Mouse (Mus musculus) heart, postnatal 4 days (tissue): ENCODE data around the gene Scml4. TPM values are rescaled to one million over a fixed set of nuclear protein-coding genes. Genes with fewer than 3 reads are reported as not detected.

Source experiments
- DNase-seq: peaks from one replicate; pipeline ENCODE4 v3.0.0; 2021
- total RNA-seq, 2 experiments: library from RNA; stranded (reverse); gene quantifications; 2 replicates each; pipeline ENCODE4 v1.2.3; 2021

Gene Scml4
- total RNA-seq, 2 experiments from 2014 or later = 4.2 to 4.9 TPM

DNA sequence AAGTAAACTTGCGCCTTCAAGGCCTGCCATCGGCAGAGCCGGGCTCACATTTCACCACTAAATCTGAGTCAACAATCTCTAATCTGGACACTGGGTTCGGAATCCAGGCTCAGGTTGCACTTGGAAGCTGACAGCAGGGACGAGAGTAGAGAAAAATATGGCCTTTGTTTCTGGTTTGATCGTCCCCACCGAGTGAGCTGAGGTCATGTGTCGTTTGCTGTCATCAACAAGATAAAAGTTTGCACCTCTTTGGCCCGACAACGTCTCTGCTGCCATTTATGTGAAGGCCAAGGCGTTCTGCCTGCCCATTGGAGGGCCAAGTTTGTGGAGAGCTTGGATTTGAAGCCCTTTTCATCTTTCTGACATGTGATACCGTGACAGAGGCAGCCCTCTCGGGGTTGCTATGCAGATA, 135.3 kb downstream of the Scml4 start:
- DNase-seq = no peak

DNA sequence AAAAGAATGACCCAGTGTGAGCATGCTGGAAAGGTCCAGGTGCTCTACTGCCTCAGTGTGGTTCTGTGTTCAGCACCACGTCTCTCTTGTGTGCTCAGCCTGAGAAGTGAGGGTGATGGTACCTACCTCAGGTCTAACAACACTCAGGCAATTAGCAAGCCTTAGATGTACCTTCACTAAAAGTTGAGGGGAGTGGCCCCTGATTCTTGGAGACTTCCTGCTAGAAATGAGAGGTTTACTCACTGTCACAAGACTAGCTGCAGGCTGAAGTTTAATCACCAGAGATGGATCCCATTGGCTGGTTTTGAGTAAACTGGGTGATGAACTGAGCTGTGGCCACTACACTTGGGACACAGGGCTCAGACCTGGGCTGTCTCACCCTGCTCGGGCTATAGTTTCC, 137.1 kb downstream of the Scml4 start:
- no peak for DNase-seq

DNA sequence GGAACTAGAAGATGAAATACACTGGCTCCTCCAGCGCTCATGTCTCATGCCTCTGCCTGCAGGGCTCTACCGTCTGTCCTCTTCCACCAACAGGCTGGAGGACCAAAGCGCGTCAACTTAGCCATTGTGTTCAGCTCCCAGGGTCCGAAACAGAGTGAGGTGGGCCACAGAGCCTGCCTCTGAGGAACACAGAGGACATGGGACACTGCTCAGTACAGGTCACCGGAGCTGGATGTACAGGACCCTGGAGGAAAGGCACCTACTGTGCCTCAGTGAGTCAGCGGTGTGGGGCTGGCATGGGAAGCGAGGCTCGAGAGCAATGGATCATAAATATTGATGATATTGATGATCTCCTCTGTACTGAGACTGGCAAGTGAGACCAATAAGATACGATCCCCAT, 139.2 kb downstream of the Scml4 start:
- DNase-seq = no peak

DNA sequence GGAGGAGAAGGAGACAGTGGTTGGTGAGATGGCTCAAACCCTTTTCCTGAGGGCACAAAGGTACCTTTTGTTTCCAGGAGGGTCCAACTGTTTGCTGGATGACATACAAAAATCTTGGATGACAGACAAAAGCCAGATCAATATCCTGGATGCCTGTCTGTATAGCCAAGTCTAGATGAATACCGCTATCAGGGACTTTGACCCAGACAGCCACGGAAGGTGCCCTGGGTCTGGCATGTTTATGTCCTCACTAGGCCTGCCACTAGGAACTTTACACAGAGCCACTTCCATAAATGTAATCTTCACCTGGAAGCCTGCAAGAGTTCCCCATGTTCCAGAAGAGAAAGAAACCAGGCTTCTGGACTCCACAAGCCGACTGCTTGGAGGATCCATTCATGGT, 141.3 kb downstream of the Scml4 start:
- no peak for DNase-seq

DNA sequence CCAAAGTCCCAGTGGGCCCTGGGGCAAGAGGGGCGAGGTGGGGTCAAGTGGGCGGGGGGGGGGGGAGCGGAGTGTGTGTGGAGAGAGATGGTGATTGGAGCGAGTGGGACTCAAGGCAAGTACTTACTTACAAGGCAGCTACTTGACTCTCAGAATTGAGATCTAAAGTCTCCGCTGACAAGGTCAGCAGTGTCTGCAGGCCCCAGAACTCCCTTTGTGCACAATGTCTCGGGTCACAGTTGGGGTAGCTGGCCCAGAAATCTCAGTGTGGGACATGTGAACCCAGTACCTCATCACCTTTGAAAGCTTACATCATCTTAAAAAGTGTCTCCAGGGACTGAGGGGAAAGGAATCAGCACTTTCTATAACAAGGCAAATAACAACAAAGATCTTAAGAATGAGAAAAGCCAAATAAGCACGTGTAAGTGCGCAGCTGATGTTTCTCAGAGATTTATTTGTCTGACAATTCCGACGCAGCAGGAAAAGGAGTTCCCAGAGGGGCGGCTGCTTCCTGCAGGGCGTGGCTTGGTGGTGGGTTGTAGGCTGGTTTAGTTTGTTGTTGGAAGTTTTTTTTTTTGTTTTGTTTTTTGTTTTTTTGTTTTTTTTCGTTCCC, 142.0 kb downstream of the Scml4 start:
- peak; percentile 45 for DNase-seq

DNA sequence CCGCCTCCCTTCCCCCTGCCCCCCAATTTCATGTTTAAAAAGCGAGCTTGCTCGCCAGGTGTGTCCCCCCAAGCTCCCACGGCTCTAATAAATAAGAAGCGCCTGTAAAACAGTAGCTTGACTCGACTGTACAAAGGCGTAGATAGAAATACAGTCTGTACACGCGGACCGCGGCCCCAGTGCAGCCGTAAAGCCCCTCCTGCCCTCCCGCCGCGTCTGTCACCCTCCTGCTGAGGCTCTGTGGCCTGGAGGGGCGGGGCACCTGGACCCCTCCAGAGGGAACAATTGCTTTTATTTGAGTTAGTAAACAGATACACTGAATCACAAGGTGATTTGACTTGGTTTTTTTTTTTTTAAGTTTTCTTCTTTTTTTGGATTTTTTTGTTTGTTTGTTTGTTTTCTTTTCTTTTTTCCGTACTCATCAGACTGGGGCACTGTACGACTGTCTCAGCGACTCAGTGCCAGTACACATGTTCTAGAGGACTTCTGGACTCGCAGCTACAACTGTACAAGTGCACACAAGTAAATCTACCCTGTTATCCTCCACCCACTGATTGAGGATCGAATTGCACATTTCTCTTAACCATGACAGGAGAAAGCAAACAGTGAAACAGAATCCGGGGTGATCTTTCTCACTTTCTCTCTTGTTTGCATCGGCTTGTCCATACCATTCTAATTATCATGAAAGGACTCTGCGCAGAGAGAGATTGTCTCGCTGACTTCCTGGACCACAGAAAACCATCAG, 142.7 kb downstream of the Scml4 start:
- no peak for DNase-seq

DNA sequence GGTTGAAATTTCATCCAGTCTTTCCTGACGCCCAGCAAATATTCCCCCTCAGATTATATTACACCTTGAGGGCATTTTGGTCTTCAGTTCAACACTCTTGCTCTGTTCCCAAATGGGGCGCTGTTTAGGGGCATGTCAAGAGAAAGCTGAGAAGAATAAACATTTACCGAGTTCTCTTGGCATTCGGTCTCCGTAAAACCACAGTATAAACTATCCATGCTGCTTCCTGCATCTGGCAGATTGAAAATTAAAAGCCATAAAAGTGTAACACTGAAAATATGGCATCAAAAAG, 143.2 kb downstream of the Scml4 start:
- no peak for DNase-seq

DNA sequence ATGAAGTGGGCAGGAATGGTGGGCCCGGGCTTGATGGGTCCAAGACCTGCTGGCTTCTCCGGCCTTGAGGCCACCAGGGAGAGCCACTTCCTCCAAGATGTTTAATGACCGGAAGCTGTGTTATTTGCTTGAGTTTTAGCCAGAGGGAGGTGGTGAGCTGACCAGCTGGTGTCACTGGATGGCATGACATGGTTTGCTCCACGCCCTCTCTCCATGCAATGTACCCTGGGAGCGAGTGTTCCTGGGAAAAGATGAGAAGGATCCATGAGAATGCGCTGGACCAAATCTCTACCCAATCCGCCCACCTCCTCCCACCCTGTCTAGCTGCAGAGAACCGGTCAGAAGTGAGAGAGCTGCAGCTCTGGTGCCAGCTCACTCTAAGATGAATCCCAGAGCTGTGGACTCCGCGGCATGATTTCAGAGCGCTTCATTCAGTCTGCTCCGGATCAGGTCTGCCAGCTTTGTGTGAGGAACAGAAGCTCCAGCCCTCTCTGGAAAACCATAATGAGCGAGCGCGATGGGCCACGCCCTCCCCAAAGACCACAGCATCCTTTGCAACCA, 144.1 kb downstream of the Scml4 start:
- no peak for DNase-seq

DNA sequence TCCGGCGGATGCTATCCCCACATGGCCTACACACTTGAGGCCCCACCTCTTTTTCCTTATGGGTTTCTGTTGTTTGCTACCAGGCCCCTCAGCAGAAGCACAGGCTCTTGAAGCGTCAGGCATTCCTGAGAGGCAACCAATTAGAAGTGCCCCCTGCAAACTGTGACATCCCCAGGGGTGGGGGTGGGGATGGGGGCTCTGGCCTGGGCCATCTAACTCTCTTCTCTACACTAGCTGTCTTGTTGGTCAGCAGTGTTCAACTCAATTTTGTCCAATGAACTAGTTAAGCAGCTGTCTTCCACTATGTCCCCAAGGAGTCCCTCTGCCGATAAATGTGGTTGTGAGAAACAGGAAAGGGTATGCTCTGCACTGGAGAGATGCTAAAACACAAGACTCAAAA, 144.9 kb downstream of the Scml4 start:
- DNase-seq = no peak

DNA sequence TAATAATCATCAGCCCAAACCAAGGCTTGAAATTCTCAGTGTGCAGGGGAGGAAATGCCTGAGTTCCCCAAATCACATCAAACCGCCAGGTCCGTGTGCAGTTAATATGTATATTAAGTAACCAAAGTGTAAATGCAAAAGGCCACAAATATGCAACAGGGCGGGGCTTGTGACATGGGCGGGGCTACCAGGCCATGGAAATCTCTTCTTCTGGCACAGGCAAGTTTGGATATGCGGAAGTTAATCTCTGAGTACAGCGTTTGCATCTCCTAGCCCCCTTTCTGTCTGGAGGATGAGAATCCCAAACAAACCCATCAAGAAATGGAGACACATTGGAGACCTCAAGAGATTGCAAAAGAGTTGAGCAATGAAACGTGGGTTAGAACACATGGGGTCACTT, 145.5 kb downstream of the Scml4 start:
- no peak for DNase-seq

DNA sequence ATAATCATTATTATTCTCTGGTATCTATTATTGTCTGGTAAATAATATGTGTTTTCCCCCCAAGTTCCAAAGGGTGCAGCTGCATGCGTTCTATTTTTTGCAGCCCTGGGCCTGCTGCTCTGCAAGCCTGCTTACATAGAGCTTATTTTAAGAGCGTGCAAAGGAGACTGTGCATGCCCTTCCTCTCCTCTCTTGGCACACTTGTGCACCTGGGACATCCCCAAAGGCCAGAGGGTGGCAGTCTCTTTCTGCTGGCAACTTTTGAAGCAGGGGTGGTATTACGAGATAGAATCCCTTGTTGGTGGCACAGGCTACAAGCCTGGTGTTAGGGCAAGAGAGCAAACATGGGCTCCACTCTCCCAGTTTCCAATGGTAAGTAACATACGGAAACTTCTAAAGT, 146.4 kb downstream of the Scml4 start:
- DNase-seq = peak; percentile 53

DNA sequence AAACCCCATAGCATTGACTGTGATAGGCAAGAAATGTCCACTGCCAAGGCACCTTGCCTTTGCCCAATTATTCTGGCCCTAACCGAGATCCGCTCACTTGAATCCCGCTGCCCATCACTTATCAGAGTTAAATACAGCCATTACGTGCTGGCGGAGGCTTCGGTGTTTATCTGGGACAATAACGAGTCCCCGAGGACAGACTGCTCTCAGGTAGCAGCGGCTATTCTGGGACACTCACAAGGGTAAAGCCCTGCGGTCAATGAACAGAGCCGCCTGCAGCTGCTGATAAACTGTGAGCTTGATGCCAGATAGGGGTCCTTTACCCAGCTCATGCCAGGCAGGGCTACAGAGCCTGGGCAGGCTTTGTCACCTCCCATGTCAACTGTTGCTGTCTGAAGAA, 147.9 kb downstream of the Scml4 start:
- DNase-seq = peak; percentile 47

Other genes with a start within 250 kb of the Scml4 start
- gene Sec63, start 98.9 kb upstream of the Scml4 start, total RNA-seq = 10 to 100 TPM; 34.4 to 35.9 TPM